Mouse (Mus musculus) bone marrow, adult 2 months (tissue): ENCODE measurements at regions not wholly inside any gene's neighbourhood (a gene's known extent, or its start where the extent isn't known, plus 50 kb on each side); places are given as distances from the start of the nearest gene placed in this dataset.

Experiments used
- CTCF ChIP-seq: fragments of 200-500 bp; IDR thresholded peaks from 2 replicates; pipeline ENCODE4 v1.5.1; 2011; ENCODE audit warnings: low read length, control low read depth; ENCODE audit not compliant: control insufficient read depth, insufficient read depth
- POLR2A ChIP-seq: fragments of 200-500 bp; IDR thresholded peaks from 2 replicates; pipeline ENCODE4 v1.6.1; 2011; ENCODE audit warnings: low read depth, mild to moderate bottlenecking, control low read depth, low read length, borderline replicate concordance; ENCODE audit not compliant: control insufficient read depth

DNA sequence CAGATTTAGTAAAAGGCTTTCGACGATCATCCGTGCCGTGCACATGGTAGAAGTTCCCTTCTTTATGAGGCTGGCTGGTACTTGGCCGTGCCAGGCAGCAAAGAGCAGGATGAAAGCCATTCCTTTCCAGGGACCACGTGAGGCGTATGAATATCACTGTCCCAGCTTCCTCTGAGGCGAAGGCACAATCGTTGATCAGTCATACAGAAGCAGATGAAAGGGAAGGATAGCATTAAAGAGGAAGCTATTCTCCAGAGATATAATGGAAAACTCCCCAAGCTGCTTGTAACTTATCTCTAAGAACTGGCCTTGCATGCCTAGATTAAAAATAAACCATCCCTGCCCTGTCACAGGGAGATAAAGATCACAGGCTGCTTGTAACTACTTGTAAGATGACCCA lies 103.5 kb upstream of the Kcnj6 start:
- TF ChIP-seq POLR2A (no peak), CTCF (no peak)
